Mouse (Mus musculus) cerebellum, adult 9-11 months (tissue): Measurements from ENCODE around the gene Ctsh.
"Not testable (repeated sequence)": the region's sequence is repeated elsewhere in the genome, so short reads cannot be mapped to it uniquely, and the experiment has no call there.

Source experiments
- DNase-seq: peaks from one replicate; pipeline ENCODE4 v3.0.0; 2022

The Ctsh gene

GRCm38 (mm10) chr9:90053852-90054251 is at the start of gene Ctsh:
Gene Ctsh (plus strand): TSS chr9:90054152.
- DNase-seq: no peak

- no peak for DNase-seq
Observed at GRCm38 (mm10) chr9:90006432-90006831, 47.5 kb upstream of the Ctsh start.

GRCm38 (mm10) chr9:90007094-90007493 is 46.9 kb upstream of the Ctsh start:
- no peak for DNase-seq

DNA sequence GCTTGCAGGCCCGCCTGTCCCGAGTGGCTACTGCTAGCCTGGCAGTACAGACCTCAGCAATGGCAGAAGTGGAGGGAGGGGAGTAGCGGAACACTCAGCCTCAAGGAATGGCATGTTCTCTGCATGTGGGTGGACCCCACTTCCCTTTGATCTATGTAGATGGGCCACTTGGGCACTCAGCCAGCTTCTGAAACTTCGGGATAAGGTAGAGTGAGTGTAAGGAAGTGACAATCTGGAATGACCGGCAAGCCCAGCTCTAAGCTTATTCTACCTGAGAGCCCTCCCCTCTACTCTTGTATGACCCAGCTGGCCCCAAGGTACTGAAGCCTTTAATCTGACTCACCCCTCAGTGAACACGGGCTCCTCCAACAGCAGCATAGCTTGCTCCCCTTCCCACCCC is 45.8 kb upstream of the Ctsh start:
- no peak for DNase-seq

GRCm38 (mm10) chr9:90011849-90012248 is 42.1 kb upstream of the Ctsh start:
- DNase-seq: no peak

DNA sequence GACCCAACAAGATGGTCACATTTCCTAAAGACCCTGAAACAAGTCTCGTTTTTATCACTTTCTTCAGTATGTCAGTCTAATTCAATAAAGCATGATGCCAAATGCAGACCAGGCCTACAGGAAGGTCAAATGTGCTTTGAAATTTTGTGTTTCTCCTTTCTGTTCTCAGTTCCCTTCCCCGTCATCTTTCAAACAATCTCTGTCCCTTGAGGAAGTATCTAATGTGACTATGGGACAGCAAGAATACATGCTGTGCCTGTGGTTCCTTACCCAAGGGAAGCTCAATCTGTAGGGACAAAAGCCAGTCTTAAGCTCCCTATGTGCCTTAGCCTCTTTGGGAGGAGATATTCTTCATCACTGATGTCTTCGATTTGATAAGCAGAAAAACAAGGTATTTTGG is 39.3 kb upstream of the Ctsh start:
- DNase-seq: no peak

DNA sequence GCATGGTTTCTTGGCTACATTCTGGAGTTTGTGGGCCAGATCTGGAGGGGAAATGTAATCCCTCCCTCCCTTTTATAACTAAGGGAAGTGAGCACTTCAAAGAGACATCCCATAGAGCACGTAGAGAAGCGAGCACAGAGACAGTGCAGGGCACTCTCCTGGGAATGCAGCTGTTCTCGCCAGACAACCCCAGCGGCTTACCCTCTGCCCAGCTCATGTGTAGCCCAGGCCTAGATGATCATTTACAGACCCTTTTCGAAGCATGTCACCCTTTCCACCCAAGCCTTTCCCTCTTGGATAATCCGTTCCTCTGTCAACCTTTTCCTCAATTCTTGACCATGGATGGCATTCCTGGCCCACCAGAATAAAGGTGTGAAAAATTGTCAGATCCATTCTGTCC is 37.7 kb upstream of the Ctsh start:
- DNase-seq: no peak

DNA sequence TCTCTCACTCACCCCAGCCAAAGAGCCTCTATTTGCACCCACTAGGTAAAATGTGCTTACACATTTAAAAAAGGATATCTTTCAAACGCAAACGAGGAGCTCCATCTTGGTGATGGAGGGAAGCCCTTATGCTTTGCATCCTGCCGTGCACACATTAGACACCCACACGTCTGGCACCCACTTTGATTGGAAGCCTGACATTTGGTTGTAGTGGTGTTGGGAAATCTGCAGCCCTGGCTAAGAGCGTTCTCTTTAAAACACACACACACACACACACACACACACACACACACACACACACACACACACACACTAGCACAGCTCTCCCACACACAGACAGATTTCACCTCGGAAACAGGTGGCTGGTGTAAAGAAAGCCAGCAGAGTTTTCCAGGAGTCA is 33.1 kb upstream of the Ctsh start:
- no peak for DNase-seq

DNA sequence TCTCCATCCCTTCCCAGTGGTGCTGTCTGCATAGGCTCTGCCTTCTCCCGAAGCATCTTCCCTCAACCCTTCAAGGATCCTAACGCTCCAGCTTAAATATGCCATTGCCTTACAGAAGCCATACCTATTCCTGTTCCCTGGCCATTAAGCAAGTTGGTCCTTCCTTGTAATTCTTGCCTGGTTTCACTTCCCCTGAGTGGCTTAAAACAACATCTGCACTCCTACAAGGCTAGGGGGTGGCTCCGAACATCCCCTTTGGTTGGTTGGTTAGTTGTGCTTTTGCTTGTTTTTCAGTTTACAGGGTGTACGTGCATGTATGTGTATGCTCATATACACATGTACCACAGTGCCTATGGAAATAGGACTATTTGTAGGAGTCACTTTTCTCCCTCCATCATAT is 32.5 kb upstream of the Ctsh start:
- DNase-seq: no peak

GRCm38 (mm10) chr9:90027709-90028108 is 26.2 kb upstream of the Ctsh start:
- no peak for DNase-seq

DNA sequence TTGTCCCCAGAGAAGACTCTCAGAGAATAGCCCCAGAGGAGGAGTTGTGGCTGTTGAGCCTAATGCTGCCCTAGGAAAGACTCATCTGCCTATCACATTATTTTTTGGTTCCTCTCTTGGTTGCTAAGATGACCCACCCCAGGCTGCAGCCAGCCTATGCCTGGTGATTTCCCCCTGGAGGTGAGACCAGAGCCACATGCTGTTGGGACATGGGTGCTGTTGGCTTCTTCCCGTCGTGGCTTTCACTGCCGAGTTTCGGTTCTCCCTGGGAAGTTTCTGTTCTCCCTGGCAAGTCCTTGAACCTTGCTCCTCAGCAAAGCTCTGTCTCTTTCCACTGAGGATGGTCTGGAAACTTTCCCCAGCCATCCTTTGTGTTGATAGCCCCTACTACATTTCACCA is 20.0 kb upstream of the Ctsh start:
- DNase-seq: no peak

DNA sequence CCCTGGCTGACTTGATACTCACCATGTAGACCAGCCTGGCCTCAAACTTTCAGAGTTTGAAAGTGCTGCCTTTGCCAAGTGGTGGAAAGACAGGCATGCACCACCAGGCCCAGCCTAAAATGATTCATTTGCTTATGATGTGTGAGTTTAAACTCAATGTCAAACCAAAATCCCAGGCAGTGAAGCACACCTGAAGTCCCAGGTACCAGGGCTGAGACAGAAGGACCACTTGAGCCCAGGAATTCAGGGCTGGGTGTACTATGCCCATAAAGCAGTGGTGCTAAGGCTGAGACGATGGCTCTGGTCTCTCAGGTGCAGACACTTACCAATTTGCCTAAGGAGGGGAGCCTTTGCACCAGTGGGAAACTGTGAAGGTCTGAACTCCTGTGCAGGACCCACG is 18.8 kb upstream of the Ctsh start:
- DNase-seq: no peak

- no peak for DNase-seq
Observed at GRCm38 (mm10) chr9:90035794-90036193, 18.2 kb upstream of the Ctsh start.

GRCm38 (mm10) chr9:90036313-90036712 is 17.6 kb upstream of the Ctsh start:
- no peak for DNase-seq

DNA sequence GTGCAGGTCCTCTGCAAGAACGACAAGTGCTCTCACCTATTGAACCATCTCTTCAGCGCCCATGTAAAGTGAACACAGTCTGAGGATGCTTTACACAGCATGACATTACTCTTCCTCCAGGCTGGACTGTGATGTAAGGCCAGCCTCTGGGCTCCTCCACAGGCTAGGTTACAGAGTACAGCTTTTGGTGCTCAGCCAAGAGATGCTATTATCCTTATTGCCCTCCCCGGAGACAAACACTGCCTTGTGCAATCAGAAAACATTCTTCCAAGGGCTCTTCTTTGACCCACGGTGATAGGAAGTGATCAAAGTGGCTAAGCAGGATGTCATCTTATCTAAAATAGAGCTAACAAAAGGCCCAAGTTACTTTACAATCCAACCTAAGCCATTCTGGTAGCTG is 15.4 kb upstream of the Ctsh start:
- DNase-seq: no peak

DNA sequence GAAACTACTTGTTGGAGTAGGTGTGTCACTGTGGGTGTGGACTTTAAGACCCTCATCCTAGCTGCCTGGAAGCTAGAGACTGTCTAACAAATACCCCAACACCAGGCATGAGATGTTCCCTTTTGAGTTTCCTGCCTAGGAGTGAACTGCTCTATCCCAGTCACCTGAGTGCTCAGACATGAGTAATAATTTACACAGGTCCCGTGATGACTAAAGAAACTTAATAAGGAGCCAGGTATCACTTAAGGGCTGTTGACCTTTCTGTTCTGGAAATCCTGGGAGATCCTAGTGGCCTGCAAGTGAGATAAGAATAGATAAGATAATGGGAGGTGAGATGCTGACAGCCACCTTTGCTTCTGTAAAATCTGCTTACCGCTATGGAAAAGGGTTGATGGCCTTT is 13.0 kb upstream of the Ctsh start:
- DNase-seq: no peak

- no peak for DNase-seq
Observed at GRCm38 (mm10) chr9:90041556-90041955, 12.4 kb upstream of the Ctsh start.

DNA sequence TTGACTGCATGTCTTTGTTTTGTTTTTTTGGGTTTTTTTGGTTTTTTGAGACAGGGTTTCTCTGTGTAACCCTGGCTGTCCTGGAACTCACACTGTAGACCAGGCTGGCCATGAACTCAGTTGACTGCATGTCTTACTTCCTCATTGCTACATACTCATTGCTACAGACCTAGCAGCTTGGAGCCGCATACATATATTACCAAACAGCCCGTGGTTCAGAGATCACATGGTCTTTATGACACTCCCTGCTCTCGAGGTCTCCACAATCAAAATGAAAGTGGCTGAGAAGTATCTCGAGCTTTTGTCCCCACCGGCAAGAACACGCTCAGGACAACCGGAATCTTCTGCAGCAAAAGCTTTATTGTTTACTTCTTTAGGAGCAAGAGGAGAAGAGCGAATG is 11.0 kb upstream of the Ctsh start:
- DNase-seq: not testable (repeated sequence)

GRCm38 (mm10) chr9:90045191-90045590 is 8.8 kb upstream of the Ctsh start:
- no peak for DNase-seq

- DNase-seq: no peak
Observed at GRCm38 (mm10) chr9:90047937-90048627, 5.9 kb upstream of the Ctsh start.

DNA sequence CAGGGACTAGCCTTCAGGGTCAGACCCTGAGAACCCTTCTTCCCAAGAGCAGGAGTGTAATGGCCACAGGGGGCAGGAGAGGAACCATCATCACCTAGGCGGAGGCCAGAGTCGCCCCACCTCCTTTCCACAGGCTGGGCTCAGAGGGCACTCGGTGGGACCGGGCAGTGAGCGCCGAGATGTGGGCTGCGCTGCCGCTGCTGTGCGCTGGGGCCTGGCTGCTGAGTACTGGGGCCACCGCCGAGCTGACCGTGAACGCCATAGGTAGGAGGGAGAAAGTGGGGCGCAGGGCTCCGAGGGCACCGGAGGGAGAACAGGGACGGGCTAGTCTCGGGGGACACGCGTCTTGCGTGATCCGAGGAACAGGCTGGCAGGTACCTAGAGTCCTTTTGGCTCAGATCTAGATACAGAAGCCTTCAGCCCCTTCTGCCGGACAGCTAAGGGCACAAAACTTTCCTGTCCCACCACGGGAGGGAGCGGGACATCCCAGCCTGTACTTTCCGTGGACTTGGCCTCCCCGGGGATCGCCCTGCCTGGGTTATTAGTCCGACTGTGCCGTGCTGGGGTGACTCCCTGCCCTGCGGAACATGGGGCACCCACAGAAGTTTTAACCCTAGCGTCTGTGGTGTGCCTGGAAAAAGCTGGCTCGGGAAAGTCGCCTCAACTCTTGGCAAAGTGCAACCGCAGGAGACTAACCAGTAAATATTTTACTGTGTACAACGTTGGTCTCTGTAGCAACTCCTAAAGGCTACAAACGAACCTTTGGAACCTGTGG is 606 bp downstream of the Ctsh start:
- no peak for DNase-seq

DNA sequence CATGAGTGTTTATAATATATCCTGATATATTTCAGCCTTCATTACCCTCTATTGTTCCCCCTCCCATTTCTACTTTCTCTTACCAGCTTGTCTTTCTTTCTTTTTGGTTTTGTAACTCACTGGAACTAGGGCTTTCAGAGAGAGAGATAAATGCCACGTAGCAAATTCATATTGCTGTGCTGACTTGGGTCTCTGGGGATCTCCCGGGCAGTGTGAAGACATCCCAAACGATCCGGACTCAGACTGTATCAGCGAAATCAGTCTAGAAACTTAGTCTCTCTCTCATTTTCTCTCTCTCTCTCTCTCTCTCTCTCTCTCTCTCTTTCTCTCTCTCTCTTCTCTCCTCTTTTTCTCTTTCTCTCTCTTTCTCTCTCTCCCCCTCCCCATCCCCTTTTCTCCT is 1.5 kb downstream of the Ctsh start:
- DNase-seq: no peak

DNA sequence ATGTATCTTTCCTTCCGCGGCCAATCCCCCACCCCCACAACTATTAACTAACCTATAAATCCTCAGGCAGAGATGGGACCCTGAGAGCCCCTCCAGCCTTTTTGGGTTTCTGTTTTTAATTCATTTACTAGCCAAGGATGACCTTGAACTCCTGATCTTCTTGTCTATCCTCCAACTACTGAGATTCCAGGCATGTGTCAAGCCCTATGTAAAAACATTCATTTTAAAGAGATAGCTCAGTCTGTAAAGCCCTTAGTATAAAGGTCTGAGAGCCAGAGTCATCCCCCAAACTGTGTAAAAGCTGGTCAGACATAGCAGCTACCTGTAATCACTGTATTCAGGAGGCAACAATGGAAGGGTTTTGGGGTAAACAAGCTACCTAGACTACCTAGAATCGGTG is 2.0 kb downstream of the Ctsh start:
- DNase-seq: no peak

DNA sequence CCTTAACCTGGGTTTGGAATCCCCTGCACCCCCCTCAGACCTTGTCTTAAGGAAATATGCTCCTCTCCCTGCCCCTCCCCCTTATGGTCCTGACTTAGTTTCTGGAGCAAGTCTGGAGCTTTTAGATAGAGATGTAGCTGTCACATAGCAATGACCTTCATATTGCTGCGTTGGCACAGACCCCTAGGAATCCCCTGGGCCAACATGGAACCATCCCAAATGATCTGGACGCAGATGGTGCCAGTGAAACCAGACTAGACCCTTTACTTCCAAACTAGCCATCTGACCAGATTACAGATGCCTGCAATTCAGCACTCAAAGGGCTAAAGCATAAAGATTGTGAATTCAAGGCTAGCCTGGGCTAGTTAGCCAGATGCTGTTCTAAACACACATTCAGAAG is 2.8 kb downstream of the Ctsh start:
- DNase-seq: no peak
